Mouse (Mus musculus) lung, embryonic 15.5 days (tissue): ENCODE results near the gene Xbp1. TPM values are rescaled to one million over a fixed set of nuclear protein-coding genes. Genes with fewer than 3 reads are reported as not detected.

Experiments
- ATAC-seq: fragments of 200-750 bp; cut with Nextera tagmentation; 2 replicates; pipeline ENCODE4 v1.8.0; 2017; ENCODE audit warnings: moderate number of reproducible peaks, borderline replicate concordance; ENCODE audit not compliant: low FRiP score, low TSS enrichment; ENCODE audit errors: extremely low read depth
- H3K27ac ChIP-seq: fragments of 300-500 bp; sonication (generic); 2 replicates; pipeline ENCODE4 v1.5.1; 2015; ENCODE audit warnings: moderate library complexity, mild to moderate bottlenecking, inconsistent platforms
- H3K27me3 ChIP-seq: fragments of 300-500 bp; sonication (generic); 2 replicates; pipeline ENCODE4 v1.6.1; 2015; ENCODE audit warnings: inconsistent platforms
- H3K36me3 ChIP-seq: fragments of 300-500 bp; sonication (generic); 2 replicates; pipeline ENCODE4 v1.6.1; 2015; ENCODE audit warnings: inconsistent platforms
- H3K4me1 ChIP-seq: fragments of 300-500 bp; sonication (generic); 2 replicates; pipeline ENCODE4 v1.6.1; 2015; ENCODE audit warnings: inconsistent platforms
- H3K4me2 ChIP-seq: fragments of 300-500 bp; sonication (generic); 2 replicates; pipeline ENCODE4 v1.6.1; 2015; ENCODE audit warnings: inconsistent platforms, mild to moderate bottlenecking, moderate library complexity
- H3K4me3 ChIP-seq: fragments of 300-500 bp; sonication (generic); 2 replicates; pipeline ENCODE4 v1.5.1; 2015; ENCODE audit warnings: mild to moderate bottlenecking, inconsistent platforms
- H3K9ac ChIP-seq: fragments of 300-500 bp; sonication (generic); 2 replicates; pipeline ENCODE4 v1.6.1; 2015; ENCODE audit warnings: inconsistent platforms
- H3K9me3 ChIP-seq: fragments of 300-500 bp; sonication (generic); 2 replicates; pipeline ENCODE4 v1.6.1; 2016; ENCODE audit warnings: inconsistent platforms
- WGBS: fragments of 180-500 bp; shearing (Covaris S2); methylation state at CpG from one replicate; pipeline ENCODE4 v1.1.7; 2015; 5-methylcytosine and 5-hydroxymethylcytosine counted together
- polyA plus RNA-seq: library from polyadenylated mRNA; unstranded; fragments of >200 nt; fragmentation: Nextera tagmentation; extraction: Ambion mirVana; gene quantifications from 2 replicates; pipeline ENCODE4 v1.2.1, GENCODE M21; 2015

Gene Xbp1
- polyA plus RNA-seq, 1 experiment from 2014 or later: 229 TPM

DNA sequence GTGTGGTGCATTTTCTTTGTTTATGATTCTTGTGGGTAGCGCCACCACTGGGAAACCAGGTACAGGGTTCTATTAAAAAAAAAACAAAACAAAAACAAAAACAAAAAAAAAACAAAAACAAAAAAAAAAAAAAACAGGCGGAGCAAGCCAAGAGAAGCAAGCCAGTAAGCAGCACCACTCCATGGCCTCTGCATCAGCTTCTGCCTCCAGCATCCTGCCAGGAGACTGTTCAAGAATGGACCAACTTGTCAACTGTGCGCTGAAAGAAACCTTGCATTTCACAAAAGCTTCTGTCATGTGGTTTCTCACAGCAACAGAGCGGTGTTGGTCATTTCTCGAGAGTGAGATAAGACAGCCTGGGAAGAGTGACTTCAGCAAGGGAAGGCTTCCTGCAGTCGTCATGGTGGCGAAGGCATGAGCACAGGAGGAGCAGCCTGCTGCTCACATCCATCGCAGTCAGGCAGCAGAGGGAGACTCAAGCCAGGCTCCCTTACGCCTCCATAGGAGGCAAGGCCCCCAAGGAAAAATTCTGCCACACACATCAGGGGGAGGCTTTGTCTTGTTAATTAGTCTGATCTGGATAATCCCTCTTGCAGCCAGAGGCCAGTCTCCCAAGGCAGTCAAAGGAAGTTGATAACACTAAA lies 42.3 kb downstream of the Xbp1 start:
- ATAC-seq: no peak

DNA sequence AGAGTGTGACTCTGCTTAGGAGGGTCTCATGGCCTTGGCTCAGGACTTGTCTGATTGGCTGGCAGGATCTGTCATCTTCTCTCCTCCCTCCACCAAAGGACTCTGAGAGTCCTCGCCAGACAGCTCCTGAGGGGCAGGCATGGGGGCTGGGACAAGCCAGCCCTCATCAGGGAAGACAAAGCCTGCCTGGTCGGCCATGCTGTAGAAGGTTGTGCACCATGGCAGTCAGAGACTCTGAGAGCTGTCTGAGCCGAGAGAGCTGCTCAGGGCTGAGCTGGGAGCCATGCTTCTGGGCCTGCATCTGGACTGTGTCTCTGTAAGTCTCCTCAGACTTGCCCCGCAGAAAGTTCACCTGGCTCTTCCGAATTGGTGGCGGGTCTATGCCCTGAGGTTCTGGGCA lies 43.4 kb downstream of the Xbp1 start:
- H3K4me1 ChIP-seq: no peaks in the 10 kb centered on the region
- H3K27ac ChIP-seq: no peak overlapping the region
- no peaks in the 10 kb centered on the region for H3K9me3 ChIP-seq
- ATAC-seq: no peak
- H3K36me3 ChIP-seq: no peaks in the 10 kb centered on the region
- no peaks in the 10 kb centered on the region for H3K27me3 ChIP-seq
- 63% methylated on average over 6 of the region's 6 CpGs for WGBS
- no peak overlapping the region for H3K4me3 ChIP-seq
- H3K4me2 ChIP-seq: no peak overlapping the region
- no peak overlapping the region for H3K9ac ChIP-seq

More for the DNA sequence above, 42.3 kb downstream of the Xbp1 start:
- Histone ChIP-seq H3K9me3 (no peaks in the 10 kb centered on the region), H3K27ac (no peak overlapping the region), H3K4me1 (no peaks in the 10 kb centered on the region), H3K36me3 (no peaks in the 10 kb centered on the region), H3K27me3 (no peaks in the 10 kb centered on the region), H3K4me3 (no peak overlapping the region), H3K4me2 (no peak overlapping the region), H3K9ac (no peak overlapping the region)
- WGBS: 29% methylated on average over 9 of the region's 9 CpGs

DNA sequence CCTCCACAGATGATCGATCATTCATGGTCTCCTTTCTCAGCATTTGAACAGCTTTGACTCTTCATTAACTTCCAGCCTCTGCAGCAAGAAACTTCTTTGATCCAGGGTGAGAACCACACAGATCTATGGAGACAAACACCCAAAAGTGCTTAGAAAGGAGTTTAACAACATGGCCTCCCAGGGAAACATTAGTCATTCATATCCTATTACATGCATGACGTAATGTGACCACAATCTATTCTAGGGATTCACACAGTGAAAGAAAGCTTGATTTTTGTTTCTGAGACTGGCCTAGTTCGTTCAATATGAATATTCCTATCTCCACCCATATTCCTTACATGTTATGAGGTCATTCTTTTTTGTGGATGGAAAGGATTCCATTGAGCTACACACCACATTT lies 45.1 kb downstream of the Xbp1 start:
- WGBS: 84% methylated on average over 3 of the region's 3 CpGs
- Histone ChIP-seq H3K9ac (no peak overlapping the region), H3K27ac (no peak overlapping the region), H3K4me2 (no peak overlapping the region), H3K4me3 (no peak overlapping the region), H3K4me1 (no peaks in the 10 kb centered on the region), H3K9me3 (no peaks in the 10 kb centered on the region), H3K27me3 (no peaks in the 10 kb centered on the region), H3K36me3 (no peaks in the 10 kb centered on the region)
- no peak for ATAC-seq

DNA sequence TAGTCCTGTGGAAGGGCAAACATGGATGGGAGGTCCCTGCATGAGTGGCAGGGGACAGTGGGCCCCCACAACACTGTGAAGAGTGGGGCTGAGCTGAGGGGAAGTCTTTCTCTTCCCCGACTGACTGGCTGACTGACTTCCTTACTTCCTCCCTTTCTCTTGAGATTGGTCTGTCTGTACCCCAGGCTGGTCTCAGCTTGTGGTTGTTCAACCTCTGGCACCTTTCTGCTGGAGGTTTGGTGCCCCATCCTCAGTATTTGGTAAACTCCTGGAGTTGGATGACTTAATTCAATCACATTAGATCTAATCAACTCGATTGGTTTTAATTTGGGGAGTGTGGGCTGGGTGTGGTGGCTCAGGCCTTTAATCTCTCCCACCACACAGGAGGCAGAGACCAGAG lies 46.0 kb downstream of the Xbp1 start:
- no peaks in the 10 kb centered on the region for H3K4me1 ChIP-seq
- no peak overlapping the region for H3K9ac ChIP-seq
- no peaks in the 10 kb centered on the region for H3K36me3 ChIP-seq
- WGBS: 49% methylated on average over 2 of the region's 2 CpGs
- no peak for ATAC-seq
- H3K4me3 ChIP-seq: no peak overlapping the region
- H3K27me3 ChIP-seq: no peaks in the 10 kb centered on the region
- no peaks in the 10 kb centered on the region for H3K9me3 ChIP-seq
- no peak overlapping the region for H3K4me2 ChIP-seq
- no peak overlapping the region for H3K27ac ChIP-seq

DNA sequence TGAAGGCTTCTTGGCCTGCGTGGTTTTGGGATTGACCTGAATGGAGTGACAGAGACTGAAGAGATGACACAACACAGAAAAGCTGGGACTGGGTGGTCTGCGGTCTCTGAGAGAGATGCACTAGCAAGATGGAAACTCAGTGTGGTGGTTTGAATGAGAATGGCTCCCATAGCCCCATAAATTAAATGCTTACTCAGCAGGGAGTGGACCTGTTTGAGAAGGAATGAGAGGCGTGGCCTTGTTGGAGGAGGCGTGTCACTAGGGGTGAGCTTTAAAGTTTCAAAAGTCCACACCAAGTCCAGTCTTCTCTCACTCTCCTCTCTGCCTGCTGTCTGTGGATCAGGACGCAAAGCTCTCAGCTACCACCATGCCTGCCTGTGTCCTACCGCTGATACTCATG lies 47.2 kb downstream of the Xbp1 start:
- H3K9ac ChIP-seq: no peak overlapping the region
- no peaks in the 10 kb centered on the region for H3K36me3 ChIP-seq
- H3K27me3 ChIP-seq: no peaks in the 10 kb centered on the region
- H3K4me1 ChIP-seq: no peaks in the 10 kb centered on the region
- H3K27ac ChIP-seq: no peak overlapping the region
- H3K4me2 ChIP-seq: no peak overlapping the region
- no peaks in the 10 kb centered on the region for H3K9me3 ChIP-seq
- ATAC-seq: no peak
- no peak overlapping the region for H3K4me3 ChIP-seq
- 95% methylated on average over 6 of the region's 6 CpGs for WGBS

DNA sequence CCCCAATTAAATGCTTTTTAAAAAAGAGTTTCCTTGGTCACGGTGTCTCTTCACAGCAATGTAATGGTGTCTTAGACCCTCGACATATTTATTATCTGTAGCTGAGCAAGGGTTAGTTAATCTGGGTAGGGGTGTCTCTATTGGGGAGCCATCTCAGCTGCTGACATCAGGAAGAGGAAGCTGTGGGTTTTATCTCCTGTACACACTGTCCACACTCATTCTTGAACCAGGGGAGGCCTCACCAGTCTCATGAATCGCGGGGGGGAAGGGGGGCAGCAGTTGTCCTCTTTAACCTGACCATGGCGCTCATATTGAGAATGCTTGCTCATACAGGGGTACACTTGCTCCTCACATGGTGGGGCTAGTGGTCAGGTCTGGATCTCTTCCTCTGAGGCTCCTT lies 47.6 kb downstream of the Xbp1 start:
- Histone ChIP-seq H3K9me3 (no peaks in the 10 kb centered on the region), H3K36me3 (no peaks in the 10 kb centered on the region), H3K27me3 (no peaks in the 10 kb centered on the region), H3K4me2 (no peak overlapping the region), H3K4me3 (no peak overlapping the region), H3K4me1 (no peaks in the 10 kb centered on the region), H3K27ac (no peak overlapping the region), H3K9ac (no peak overlapping the region)
- ATAC-seq: no peak
- WGBS: 96% methylated on average over 5 of the region's 5 CpGs

DNA sequence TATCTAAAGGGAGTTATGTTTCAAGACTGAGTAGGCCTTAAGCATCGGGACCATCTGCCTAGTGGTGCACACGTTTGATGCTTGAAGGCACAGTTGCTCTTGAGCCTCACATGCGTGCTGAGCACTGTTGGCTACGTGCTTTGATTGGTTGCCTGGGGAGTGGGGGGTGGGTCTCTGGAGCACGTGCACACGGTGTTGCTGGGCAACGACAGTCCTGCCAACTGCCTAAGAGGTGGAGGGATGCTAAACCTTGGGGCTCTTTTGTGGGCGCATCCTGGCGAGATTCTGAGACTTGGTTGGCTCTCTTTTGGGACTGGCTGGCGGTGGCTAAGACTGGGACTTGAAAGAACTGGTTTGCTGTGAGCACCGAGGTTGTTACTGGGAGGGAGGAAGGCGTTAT lies 49.0 kb downstream of the Xbp1 start, which contains the start of gene Ankrd36:
Gene Ankrd36 (plus strand): TSS at position 211 of the 400 bp plus-strand sequence.
- WGBS: 76% methylated on average over 12 of the region's 12 CpGs

DNA sequence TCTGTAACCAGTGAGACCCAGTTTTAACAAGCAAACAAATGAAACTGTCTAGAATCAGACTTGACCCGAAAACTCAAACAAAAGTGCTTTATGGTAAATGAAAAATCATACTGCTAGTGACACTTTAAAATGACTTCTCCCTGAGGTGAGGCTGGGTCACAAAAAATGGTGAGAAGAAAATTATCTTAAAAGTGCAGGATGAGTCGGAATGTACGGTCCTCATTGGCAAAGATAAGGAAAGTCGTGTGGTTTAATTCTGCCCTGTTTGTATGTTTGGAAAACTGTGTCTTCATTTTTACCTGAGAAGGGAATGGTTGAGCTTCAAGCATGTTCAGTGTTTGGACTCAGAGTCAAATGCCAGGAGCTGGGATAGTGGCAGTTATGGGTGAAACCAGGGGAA lies 51.4 kb downstream of the Xbp1 start:
- ATAC-seq: no peak
- 82% methylated on average over 4 of the region's 4 CpGs for WGBS
- H3K4me3 ChIP-seq: no peak overlapping the region
- H3K9me3 ChIP-seq: no peaks in the 10 kb centered on the region
- no peak overlapping the region for H3K9ac ChIP-seq
- no peak overlapping the region for H3K27ac ChIP-seq
- no peaks in the 10 kb centered on the region for H3K36me3 ChIP-seq
- no peaks in the 10 kb centered on the region for H3K4me1 ChIP-seq
- no peaks in the 10 kb centered on the region for H3K27me3 ChIP-seq
- H3K4me2 ChIP-seq: no peak overlapping the region

More for the DNA sequence above, 49.0 kb downstream of the Xbp1 start, which contains the start of gene Ankrd36:
- Histone ChIP-seq H3K27me3 (no peaks in the 10 kb centered on the region), H3K4me2 (no peak within 1 kb of the TSS), H3K36me3 (no peaks in the 10 kb centered on the region), H3K9ac (no peak within 1 kb of the TSS), H3K27ac (no peak within 1 kb of the TSS), H3K9me3 (no peaks in the 10 kb centered on the region), H3K4me1 (no peaks in the 10 kb centered on the region), H3K4me3 (no peak within 1 kb of the TSS)
- ATAC-seq: no peak

DNA sequence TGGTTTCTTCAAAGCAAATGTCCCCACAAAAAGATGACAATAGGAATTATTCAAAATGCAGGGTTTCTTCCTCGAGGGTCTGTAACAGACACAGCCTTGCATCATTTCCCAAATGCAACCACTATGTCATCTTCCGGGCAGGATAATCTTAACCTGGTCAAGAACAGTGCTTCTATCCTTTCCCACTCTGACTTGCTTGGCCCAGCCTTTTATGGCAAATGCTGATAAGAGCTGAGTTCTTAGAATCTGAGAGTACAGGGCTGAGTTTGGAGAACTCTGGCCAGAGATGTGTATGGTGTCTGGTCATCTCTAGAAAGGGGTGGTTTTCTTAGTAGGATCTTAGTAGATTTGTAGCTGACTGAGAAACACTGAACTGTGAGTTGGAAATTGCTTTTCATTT lies 53.4 kb downstream of the Xbp1 start:
- H3K9ac ChIP-seq: no peak overlapping the region
- no peaks in the 10 kb centered on the region for H3K27me3 ChIP-seq
- no peaks in the 10 kb centered on the region for H3K9me3 ChIP-seq
- H3K4me3 ChIP-seq: no peak overlapping the region
- H3K36me3 ChIP-seq: no peaks in the 10 kb centered on the region
- H3K27ac ChIP-seq: no peak overlapping the region
- H3K4me2 ChIP-seq: no peak overlapping the region
- no peaks in the 10 kb centered on the region for H3K4me1 ChIP-seq
- no peak for ATAC-seq
- WGBS: 76% methylated on average over 2 of the region's 2 CpGs

DNA sequence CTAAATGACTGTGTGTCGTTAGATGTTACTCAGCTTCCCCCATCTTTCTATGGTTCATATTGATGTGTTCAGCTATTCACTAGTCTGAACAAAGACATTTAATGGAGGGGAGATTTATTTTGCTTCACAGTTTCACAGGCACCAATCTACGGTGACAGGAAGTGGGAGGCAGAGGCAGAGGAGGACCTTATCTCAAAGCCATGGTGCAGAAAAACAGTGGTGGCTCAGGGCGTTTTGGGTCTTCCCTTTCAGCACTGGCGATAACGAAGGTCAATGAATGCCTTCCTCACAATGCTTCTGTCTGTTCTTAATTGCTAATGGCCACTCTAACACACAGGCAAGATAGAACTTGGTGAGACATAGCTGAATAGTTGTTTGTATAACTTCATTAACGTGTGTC lies 54.6 kb downstream of the Xbp1 start:
- no peaks in the 10 kb centered on the region for H3K27me3 ChIP-seq
- no peak overlapping the region for H3K4me2 ChIP-seq
- H3K4me3 ChIP-seq: no peak overlapping the region
- H3K36me3 ChIP-seq: no peaks in the 10 kb centered on the region
- 61% methylated on average over 6 of the region's 6 CpGs for WGBS
- H3K9me3 ChIP-seq: no peaks in the 10 kb centered on the region
- no peak for ATAC-seq
- H3K9ac ChIP-seq: no peak overlapping the region
- H3K4me1 ChIP-seq: no peaks in the 10 kb centered on the region
- no peak overlapping the region for H3K27ac ChIP-seq

Other genes with a start within 250 kb of the Xbp1 start
- gene Znrf3, start 75.8 kb upstream of the Xbp1 start, polyA plus RNA-seq: 14.7 and 15.8 TPM in 2 replicates
- gene Ccdc117, start 21.5 kb downstream of the Xbp1 start, polyA plus RNA-seq: 20.8 and 22.3 TPM in 2 replicates
- gene Ankrd36, start 49.0 kb downstream of the Xbp1 start, polyA plus RNA-seq: 0.09 TPM in 1 of 2 replicates, not detected in the other
- gene Mrps24, start 195.0 kb downstream of the Xbp1 start, polyA plus RNA-seq: 179 and 188 TPM in 2 replicates
- 24.6 and 24.8 TPM in 2 replicates for gene Urgcp, start 241.7 kb downstream of the Xbp1 start, polyA plus RNA-seq